In the genomic region with DNA sequence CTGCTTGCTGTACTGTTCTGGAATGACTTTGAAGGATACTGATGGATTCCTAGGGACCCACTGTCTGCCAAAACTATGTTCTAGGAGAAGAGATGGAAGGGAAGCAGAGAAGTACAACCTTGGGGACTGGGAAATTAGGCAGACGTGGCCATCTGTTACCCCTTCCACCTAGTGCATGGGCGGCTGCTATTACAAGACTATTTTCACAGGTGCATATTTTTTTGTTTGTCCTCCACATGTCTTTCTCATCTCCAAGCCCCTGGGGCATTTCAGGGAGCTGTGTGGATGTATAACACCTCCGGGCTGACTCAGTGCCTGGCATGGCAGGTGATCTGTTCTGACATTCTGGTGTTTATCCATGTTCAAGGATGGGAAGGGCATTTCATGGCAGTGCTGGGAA, we compare ENCODE assay signal across 16 mouse cellular contexts.
"Had no signal": no experiment of that assay in that cellular context is flagged by ENCODE, and none has a peak within 500 bp of the region (broad histone marks: within the 10 kb centered on the region; RNA-seq: fewer than 3 reads in every experiment).

No protein-coding gene starts in this region.

- H3K9ac ChIP-seq: limb, embryonic 12.5 days; limb, embryonic 15.5 days; liver, embryonic 14.5 days; liver, postnatal 0 days; lung, embryonic 14.5 days; midbrain, embryonic 12.5 days had no signal

- H3K27me3 ChIP-seq: limb, embryonic 12.5 days; limb, embryonic 15.5 days; midbrain, embryonic 12.5 days had no signal

- H3K9me3 ChIP-seq: limb, embryonic 12.5 days; limb, embryonic 15.5 days; midbrain, embryonic 12.5 days had no signal

- H3K36me3 ChIP-seq: limb, embryonic 12.5 days; limb, embryonic 15.5 days; midbrain, embryonic 12.5 days had no signal

- DNase-seq: kidney, postnatal 10 days; kidney, postnatal 36 days; left cerebral cortex, postnatal 4 days; liver, postnatal 0 days; lung, embryonic 14.5 days; thymus, adult 18-20 months; thymus, postnatal 14 days; thymus, postnatal 4 days had no signal

- H3K27ac ChIP-seq: limb, embryonic 12.5 days; limb, embryonic 15.5 days; liver, embryonic 14.5 days; macrophage; midbrain, embryonic 12.5 days had no signal

- H3K4me1 ChIP-seq: limb, embryonic 12.5 days; limb, embryonic 15.5 days; midbrain, embryonic 12.5 days had no signal

- H3K4me3 ChIP-seq: limb, embryonic 12.5 days; limb, embryonic 15.5 days; midbrain, embryonic 12.5 days had no signal

- ATAC-seq: liver, postnatal 0 days; lung, postnatal 0 days; midbrain, embryonic 16.5 days had no signal

- H3K4me2 ChIP-seq: limb, embryonic 12.5 days; limb, embryonic 15.5 days; liver, embryonic 11.5 days; lung, embryonic 14.5 days; midbrain, embryonic 12.5 days had no signal
